Mouse (Mus musculus) CH12.LX (cell line): ENCODE results near the gene Lgr4. TPM values are rescaled to one million over a fixed set of nuclear protein-coding genes. Genes with fewer than 3 reads are reported as not detected.
A peak's percentile ranks its signal among the peaks of the same experiment; 100 is the strongest.
"Not testable (repeated sequence)": the region's sequence is repeated elsewhere in the genome, so short reads cannot be mapped to it uniquely, and the experiment has no call there.

ENCODE experiments used
- DNase-seq: peaks from one replicate; pipeline ENCODE4 v3.0.0-alpha.2; 2013; ENCODE audit errors: extremely low read depth
- H3K27ac ChIP-seq: 2 replicates; pipeline ENCODE4 v1.5.1; 2012; ENCODE audit warnings: low read depth, mild to moderate bottlenecking, control low read depth, moderate library complexity; ENCODE audit not compliant: insufficient read depth
- H3K27me3 ChIP-seq: replicated peaks from 2 replicates; pipeline ENCODE3; 2012; ENCODE audit warnings: inconsistent platforms
- H3K36me3 ChIP-seq, 2 experiments: replicated peaks in 1 of 2; 2 replicates each; pipeline versions ENCODE3 to v1.6.1; 2012; ENCODE audit warnings: inconsistent platforms in 1 of 2, low read length in 1 of 2, mild to moderate bottlenecking in 1 of 2, mixed read lengths in 1 of 2, moderate library complexity in 1 of 2; ENCODE audit not compliant: control insufficient read depth in 1 of 2, insufficient read depth in 1 of 2
- H3K4me1 ChIP-seq, 2 experiments: 2 replicates each; pipeline ENCODE4 v1.6.1; 2012; ENCODE audit warnings: inconsistent platforms in 1 of 2, moderate library complexity in 1 of 2; ENCODE audit not compliant: insufficient read depth in 2 of 2, control insufficient read depth in 1 of 2
- H3K4me2 ChIP-seq: 2 replicates; pipeline ENCODE4 v1.6.1; 2012; ENCODE audit warnings: low read depth, mild to moderate bottlenecking, control low read depth; ENCODE audit not compliant: poor library complexity, insufficient read depth, severe bottlenecking
- H3K4me3 ChIP-seq, 3 experiments: fragments of 150-350 bp in 1 of 3; sonication (generic) in 1 of 3; replicated peaks in 1 of 3; 2 replicates each; pipeline versions ENCODE3 to v1.5.1; 2011 to 2012; ENCODE audit warnings: low read depth in 2 of 3, low read length in 2 of 3, mild to moderate bottlenecking in 2 of 3, moderate library complexity in 2 of 3, control low read depth in 1 of 3, improper control_type of control experiment in 1 of 3, inconsistent platforms in 1 of 3, mixed read lengths in 1 of 3; ENCODE audit not compliant: poor library complexity in 1 of 3
- H3K79me2 ChIP-seq: replicated peaks from 2 replicates; pipeline ENCODE4 v1.6.1; 2012; ENCODE audit warnings: mild to moderate bottlenecking, moderate library complexity; ENCODE audit not compliant: control insufficient read depth, poor library complexity, insufficient read depth, severe bottlenecking; ENCODE audit errors: extremely low read depth
- H3K9ac ChIP-seq: 2 replicates; pipeline ENCODE4 v1.6.1; 2012; ENCODE audit warnings: low read depth, mild to moderate bottlenecking, control low read depth, moderate library complexity; ENCODE audit not compliant: insufficient read depth
- H3K9me3 ChIP-seq: replicated peaks from 2 replicates; pipeline ENCODE3; 2012; ENCODE audit warnings: low read length, inconsistent platforms, mixed read lengths
- BHLHE40 ChIP-seq: IDR thresholded peaks from 2 replicates; pipeline ENCODE4 v1.6.1; 2011; ENCODE audit warnings: mild to moderate bottlenecking, low read depth, low read length, improper control_type of control experiment
- CHD1 ChIP-seq: IDR thresholded peaks from 2 replicates; pipeline ENCODE4 v1.6.1; 2012; ENCODE audit warnings: low read depth, low read length, improper control_type of control experiment, inconsistent platforms
- CHD2 ChIP-seq: IDR thresholded peaks from 2 replicates; pipeline ENCODE4 v1.6.1; 2011; ENCODE audit warnings: low read length, improper control_type of control experiment
- MEF2A ChIP-seq: IDR thresholded peaks from 2 replicates; pipeline ENCODE4 v1.6.1; 2014; ENCODE audit warnings: low read depth, mild to moderate bottlenecking, inconsistent platforms, low read length, improper control_type of control experiment, borderline replicate concordance
- MXI1 ChIP-seq: IDR thresholded peaks from 2 replicates; pipeline ENCODE4 v1.6.1; 2011; ENCODE audit warnings: mild to moderate bottlenecking, low read depth, low read length, improper control_type of control experiment
- NELFE ChIP-seq: IDR thresholded peaks from 2 replicates; pipeline ENCODE4 v1.6.1; 2011; ENCODE audit warnings: low read depth, low read length, improper control_type of control experiment
- NRF1 ChIP-seq: IDR thresholded peaks from 2 replicates; pipeline ENCODE4 v1.6.1; 2014; ENCODE audit warnings: low read depth, mild to moderate bottlenecking, inconsistent platforms, low read length, improper control_type of control experiment, moderate library complexity
- POLR2A ChIP-seq: IDR thresholded peaks from 2 replicates; pipeline ENCODE4 v1.6.1; 2011; ENCODE audit warnings: low read depth, mild to moderate bottlenecking, improper control_type of control experiment, low read length
- POLR2AphosphoS2 ChIP-seq: IDR thresholded peaks from 2 replicates; pipeline ENCODE4 v1.6.1; 2011; ENCODE audit warnings: low read depth, low read length, improper control_type of control experiment
- RCOR1 ChIP-seq: conservative IDR thresholded peaks from 2 replicates; pipeline ENCODE4 v1.6.1; 2012; ENCODE audit warnings: low read depth, mild to moderate bottlenecking, inconsistent platforms, low read length, improper control_type of control experiment
- SIN3A ChIP-seq: IDR thresholded peaks from 2 replicates; pipeline ENCODE4 v1.6.1; 2012; ENCODE audit warnings: low read length, improper control_type of control experiment, inconsistent platforms
- TBP ChIP-seq: conservative IDR thresholded peaks from 2 replicates; pipeline ENCODE4 v1.6.1; 2011; ENCODE audit warnings: low read depth, low read length, improper control_type of control experiment
- TCF12 ChIP-seq: IDR thresholded peaks from 2 replicates; pipeline ENCODE4 v1.6.1; 2014; ENCODE audit warnings: low read depth, mild to moderate bottlenecking, inconsistent platforms, low read length, improper control_type of control experiment
- UBTF ChIP-seq: IDR thresholded peaks from 2 replicates; pipeline ENCODE4 v1.6.1; 2012; ENCODE audit warnings: low read depth, mild to moderate bottlenecking, inconsistent platforms, low read length, improper control_type of control experiment, moderate library complexity
- ZMIZ1 ChIP-seq: IDR thresholded peaks from 2 replicates; pipeline ENCODE4 v1.6.1; 2012; ENCODE audit warnings: low read depth, mild to moderate bottlenecking, inconsistent platforms, low read length, improper control_type of control experiment
- dilution Hi-C: fragments of 300-500 bp; cut with MboI; formaldehyde crosslinking; loops from 2 replicates; pipeline ENCODE4 v1.14.3; 2020; ENCODE audit warnings: low sequenced_read_pairs; ENCODE audit not compliant: extremely low pct_unique_long_range_greater_than_20kb, extremely low pct_ligation_motif_present
- in situ Hi-C: fragments of 300-500 bp; cut with MboI; formaldehyde crosslinking; loops from 3 replicates; pipeline ENCODE4 v1.14.3; 2019; ENCODE audit warnings: low sequenced_read_pairs, low pct_ligation_motif_present, low pct_unique_long_range_greater_than_20kb, mixed read lengths
- polyA plus RNA-seq: library from polyadenylated mRNA; unstranded; fragments of >175 nt; gene quantifications from 2 replicates; pipeline ENCODE4 v1.2.1, GENCODE M21; 2012; ENCODE audit warnings: low read depth; ENCODE audit not compliant: insufficient read length
- total RNA-seq, 2 experiments: library from RNA; depleted of rRNA; stranded (reverse); fragments of 300-350 nt in 1 of 2; fragments of >200 nt in 1 of 2; gene quantifications; 2 replicates each; pipeline ENCODE4 v1.2.3; 2012 to 2014

Gene Lgr4
- total RNA-seq (2012; rRNA removed) (5.0 and 6.1 TPM in 2 replicates), total RNA-seq (2014; rRNA removed) (10.0 and 11.4 TPM in 2 replicates), polyA plus RNA-seq (5.3 and 6.9 TPM in 2 replicates)

- DNase-seq: peak; percentile 98
- in situ Hi-C loops: loop anchor here (25.0 kb wide), 2 partner anchors 145 to 645 kb away; no protein-coding TSS in a partner anchor
- Histone ChIP-seq H3K36me3 (no peaks in the 10 kb centered on the region), H3K4me1 (peaks cover 3 to 30% of the 10 kb centered on the region in 2 experiments; a peak in 3 of 4 replicates), H3K9me3 (no peaks in the 10 kb centered on the region), H3K27ac (peak within 1 kb of the TSS; percentile 34), H3K79me2 (no peaks in the 10 kb centered on the region; the same call in 1 of the 2 replicates), H3K4me2 (peak within 1 kb of the TSS; percentile 83), H3K27me3 (peaks cover 1% of the 10 kb centered on the region), H3K4me3 (peak within 1 kb of the TSS; percentile 44 to 84 (median 78)), H3K9ac (peak within 1 kb of the TSS; percentile 82)
- TF ChIP-seq BHLHE40: peak; percentile 58
- no peak for TF ChIP-seq CHD2
- TF ChIP-seq MEF2A: peak; percentile 16; the same call in 1 of the 2 replicates
- no peak; the same call in none of the 2 replicates for TF ChIP-seq SIN3A
- peak; percentile 71 for TF ChIP-seq ZMIZ1
- no peak for TF ChIP-seq RCOR1
- TF ChIP-seq CHD1: no peak
- peak; percentile 56 for TF ChIP-seq MXI1
- TF ChIP-seq NRF1: 0 out of 2 replicates have a peak, but pooled peaks have one; percentile 36
- peak; percentile 91 for TF ChIP-seq TCF12
- peak; percentile 80; the same call in 1 of the 2 replicates for TF ChIP-seq UBTF
- 0 out of 2 replicates have a peak, but pooled peaks have one; percentile 41 for TF ChIP-seq POLR2AphosphoS2
- peak; percentile 78 for TF ChIP-seq TBP
- peak; percentile 81 for TF ChIP-seq NELFE
- peak; percentile 95 for TF ChIP-seq POLR2A
- dilution Hi-C loops: no loop called here
Measured at GRCm38 (mm10) chr2:109917496-109918413, at the start of gene Lgr4. Lgr4 (plus strand) TSS chr2:109917647.

- dilution Hi-C loops, DNase-seq: not testable (repeated sequence)
Measured at GRCm38 (mm10) chr2:109879429-109879828, 38.0 kb upstream of the Lgr4 start.

More at GRCm38 (mm10) chr2:109879429-109879828, 38.0 kb upstream of the Lgr4 start:
- H3K9me3 ChIP-seq, H3K9ac ChIP-seq, H3K4me1 ChIP-seq, H3K27ac ChIP-seq, H3K36me3 ChIP-seq, H3K4me2 ChIP-seq, in situ Hi-C loops, H3K27me3 ChIP-seq, H3K4me3 ChIP-seq, H3K79me2 ChIP-seq: not testable (repeated sequence)
